Mouse (Mus musculus) neural tube, embryonic 14.5 days (tissue): ENCODE results near the gene Cda. TPM values are rescaled to one million over a fixed set of nuclear protein-coding genes. Genes with fewer than 3 reads are reported as not detected.

Experiments
- ATAC-seq: fragments of 200-750 bp; cut with Nextera tagmentation; 2 replicates; pipeline ENCODE4 v1.8.0; 2017; ENCODE audit warnings: low read depth, mild to moderate bottlenecking, moderate TSS enrichment, moderate library complexity
- H3K27ac ChIP-seq: fragments of 300-500 bp; sonication (generic); 2 replicates; pipeline ENCODE4 v1.5.1; 2014; ENCODE audit warnings: low read depth, mild to moderate bottlenecking, control low read depth, low read length, moderate library complexity, mixed read lengths
- H3K27me3 ChIP-seq: fragments of 300-500 bp; sonication (generic); 2 replicates; pipeline ENCODE4 v1.6.1; 2014; ENCODE audit warnings: low read length; ENCODE audit not compliant: control insufficient read depth, insufficient read depth
- H3K36me3 ChIP-seq: fragments of 300-500 bp; sonication (generic); 2 replicates; pipeline ENCODE4 v1.6.1; 2014; ENCODE audit warnings: low read length, mixed read lengths; ENCODE audit not compliant: control insufficient read depth, insufficient read depth
- H3K4me1 ChIP-seq: fragments of 300-500 bp; sonication (generic); 2 replicates; pipeline ENCODE4 v1.6.1; 2014; ENCODE audit warnings: low read length; ENCODE audit not compliant: control insufficient read depth, insufficient read depth
- H3K4me2 ChIP-seq: fragments of 300-500 bp; sonication (generic); 2 replicates; pipeline ENCODE4 v1.6.1; 2014; ENCODE audit warnings: mild to moderate bottlenecking, low read depth, low read length, control low read depth
- H3K4me3 ChIP-seq: fragments of 300-500 bp; sonication (generic); 2 replicates; pipeline ENCODE4 v1.5.1; 2014; ENCODE audit warnings: low read depth, low read length, control low read depth, mixed read lengths
- H3K9ac ChIP-seq: fragments of 300-500 bp; sonication (generic); replicated peaks from 2 replicates; pipeline ENCODE4 v1.6.1; 2014; ENCODE audit warnings: low read depth, mild to moderate bottlenecking, control low read depth, low read length, mixed read lengths
- H3K9me3 ChIP-seq: fragments of 300-500 bp; sonication (generic); 2 replicates; pipeline ENCODE4 v1.6.1; 2016; ENCODE audit warnings: low read length; ENCODE audit not compliant: control insufficient read depth
- WGBS: fragments of 180-500 bp; shearing (Covaris S2); extraction: QIAGEN DNeasy Blood & Tissue Kit; methylation state at CpG from one replicate; pipeline ENCODE4 v1.1.7; 2014; 5-methylcytosine and 5-hydroxymethylcytosine counted together
- polyA plus RNA-seq: library from polyadenylated mRNA; unstranded; fragments of >200 nt; fragmentation: Nextera tagmentation; extraction: Ambion mirVana; gene quantifications from 2 replicates; pipeline ENCODE4 v1.2.1, GENCODE M21; 2014

Gene Cda
- polyA plus RNA-seq, 1 experiment from 2014 or later = 8.5 TPM

DNA sequence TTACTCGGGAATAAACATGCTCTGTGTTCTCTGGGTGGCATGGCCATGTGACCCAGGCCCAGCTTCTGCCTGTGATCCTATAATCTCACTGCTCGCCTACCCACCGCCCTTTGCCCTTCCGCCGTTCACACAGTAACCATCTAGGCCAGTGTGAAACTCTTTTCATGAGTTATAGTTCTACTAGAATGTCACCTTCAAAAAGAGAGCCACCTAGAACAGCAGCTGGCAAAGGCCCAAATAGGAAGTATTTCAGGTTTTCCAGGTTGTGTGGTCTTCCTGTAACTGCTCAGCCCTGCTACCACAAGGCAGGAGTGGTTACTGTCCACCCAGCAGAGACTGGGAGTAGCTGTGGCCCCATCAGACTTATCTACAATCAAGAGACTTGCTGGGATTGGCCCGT is 25.0 kb downstream of the Cda start:
- H3K27ac ChIP-seq = no peak overlapping the region
- WGBS = 85% methylated on average over 6 of the region's 6 CpGs
- no peak overlapping the region for H3K4me3 ChIP-seq

DNA sequence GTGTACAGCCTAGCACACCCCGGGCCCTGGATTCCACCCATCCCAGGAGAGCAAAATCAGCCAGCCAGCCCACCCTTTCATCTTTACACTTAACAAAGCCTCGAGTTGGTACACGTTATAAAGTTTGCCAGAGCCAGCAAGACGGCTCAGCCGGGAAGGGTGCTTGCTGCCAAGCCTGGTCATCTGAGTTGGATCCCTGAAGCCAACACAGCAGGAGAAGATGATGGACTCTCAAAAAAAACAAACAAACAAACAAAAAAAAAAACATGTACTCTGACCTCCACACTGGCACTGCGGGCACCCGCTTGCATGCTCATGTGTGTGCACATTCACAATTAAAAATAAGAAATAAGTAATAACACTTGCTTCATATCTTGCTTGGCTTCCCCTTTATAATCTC is 25.7 kb downstream of the Cda start:
- H3K36me3 ChIP-seq = no peaks in the 10 kb centered on the region
- H3K9ac ChIP-seq = no peak overlapping the region
- no peaks in the 10 kb centered on the region for H3K27me3 ChIP-seq
- no peak overlapping the region for H3K27ac ChIP-seq
- H3K9me3 ChIP-seq = no peaks in the 10 kb centered on the region
- H3K4me2 ChIP-seq = no peak overlapping the region
- 73% methylated on average over 7 of the region's 7 CpGs for WGBS
- H3K4me3 ChIP-seq = no peak overlapping the region
- no peaks in the 10 kb centered on the region for H3K4me1 ChIP-seq
- ATAC-seq = no peak

More for the DNA sequence above, 25.0 kb downstream of the Cda start:
- H3K9ac ChIP-seq = no peak overlapping the region
- H3K36me3 ChIP-seq = no peaks in the 10 kb centered on the region
- no peaks in the 10 kb centered on the region for H3K4me1 ChIP-seq
- ATAC-seq = no peak
- no peak overlapping the region for H3K4me2 ChIP-seq
- H3K27me3 ChIP-seq = no peaks in the 10 kb centered on the region
- H3K9me3 ChIP-seq = no peaks in the 10 kb centered on the region

DNA sequence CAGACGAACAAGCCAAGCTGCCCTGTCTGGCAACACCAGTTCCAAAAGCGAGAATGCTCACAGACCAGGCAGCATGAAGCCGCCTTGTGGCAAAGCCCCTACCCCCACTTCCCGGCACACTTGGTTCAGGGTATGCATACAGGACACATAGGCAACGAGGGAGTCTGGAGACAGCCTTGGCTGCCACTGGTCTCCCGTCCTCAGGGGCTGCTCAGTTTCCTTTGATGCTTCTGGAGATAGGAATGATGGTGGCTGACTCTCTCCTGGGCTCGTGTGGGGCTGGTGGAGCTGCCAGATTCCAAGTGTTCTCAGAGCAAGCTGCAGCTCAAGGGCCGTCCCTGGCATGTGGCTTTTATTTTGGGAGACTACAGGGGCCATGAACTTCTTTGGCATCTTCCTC is 26.4 kb downstream of the Cda start:
- Histone ChIP-seq H3K4me2 (no peak overlapping the region), H3K27ac (no peak overlapping the region), H3K27me3 (no peaks in the 10 kb centered on the region), H3K4me3 (no peak overlapping the region), H3K4me1 (no peaks in the 10 kb centered on the region), H3K9me3 (no peaks in the 10 kb centered on the region), H3K9ac (no peak overlapping the region), H3K36me3 (no peaks in the 10 kb centered on the region)
- 72% methylated on average over 8 of the region's 8 CpGs for WGBS
- no peak for ATAC-seq

DNA sequence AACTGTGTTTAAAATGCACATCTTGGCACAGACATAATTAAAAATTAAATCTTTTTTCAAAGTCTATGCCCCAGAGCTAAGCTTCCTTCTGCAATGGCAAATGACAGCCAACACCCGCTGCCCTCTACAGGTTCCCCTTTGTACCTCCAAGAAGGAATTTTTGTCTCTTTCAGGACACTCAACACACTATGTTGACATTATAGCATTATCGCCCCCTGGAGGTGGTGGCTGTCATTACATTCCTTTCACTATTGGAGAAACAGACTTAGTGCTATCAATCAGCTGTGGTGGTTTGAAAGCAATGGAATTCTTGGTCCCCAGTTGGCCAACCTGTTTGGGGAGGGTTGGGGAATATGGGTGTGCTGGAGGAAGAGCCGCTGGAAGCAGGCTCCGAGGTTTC is 27.8 kb downstream of the Cda start:
- no peak overlapping the region for H3K4me2 ChIP-seq
- H3K36me3 ChIP-seq = no peaks in the 10 kb centered on the region
- H3K27me3 ChIP-seq = no peaks in the 10 kb centered on the region
- no peak overlapping the region for H3K9ac ChIP-seq
- no peaks in the 10 kb centered on the region for H3K9me3 ChIP-seq
- no peak for ATAC-seq
- WGBS = 37% methylated on average over 4 of the region's 4 CpGs
- no peaks in the 10 kb centered on the region for H3K4me1 ChIP-seq
- no peak overlapping the region for H3K4me3 ChIP-seq
- no peak overlapping the region for H3K27ac ChIP-seq

DNA sequence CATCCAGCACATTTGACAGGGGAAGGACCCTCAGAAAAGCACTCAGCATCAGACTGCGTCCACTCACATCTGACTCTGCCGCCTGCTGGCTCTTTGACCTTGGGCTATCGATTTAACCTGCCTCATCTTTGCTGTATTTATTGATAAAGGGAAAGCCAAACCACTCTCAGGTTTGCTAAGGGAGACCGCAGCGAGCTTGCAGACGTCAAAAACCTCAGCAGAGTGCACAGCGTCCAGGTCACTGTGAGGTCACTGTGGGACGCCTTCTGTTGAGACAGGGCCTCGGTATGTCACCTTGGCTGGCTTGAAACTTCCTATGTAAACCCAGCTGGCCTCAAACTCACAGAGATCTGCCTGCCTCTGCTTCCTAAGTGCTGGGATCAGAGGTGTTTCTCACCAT is 30.5 kb downstream of the Cda start:
- Histone ChIP-seq H3K27ac (no peak overlapping the region), H3K27me3 (no peaks in the 10 kb centered on the region), H3K9ac (no peak overlapping the region), H3K4me1 (no peaks in the 10 kb centered on the region), H3K36me3 (no peaks in the 10 kb centered on the region), H3K4me2 (no peak overlapping the region), H3K4me3 (no peak overlapping the region), H3K9me3 (no peaks in the 10 kb centered on the region)
- 83% methylated on average over 9 of the region's 9 CpGs for WGBS
- ATAC-seq = no peak

DNA sequence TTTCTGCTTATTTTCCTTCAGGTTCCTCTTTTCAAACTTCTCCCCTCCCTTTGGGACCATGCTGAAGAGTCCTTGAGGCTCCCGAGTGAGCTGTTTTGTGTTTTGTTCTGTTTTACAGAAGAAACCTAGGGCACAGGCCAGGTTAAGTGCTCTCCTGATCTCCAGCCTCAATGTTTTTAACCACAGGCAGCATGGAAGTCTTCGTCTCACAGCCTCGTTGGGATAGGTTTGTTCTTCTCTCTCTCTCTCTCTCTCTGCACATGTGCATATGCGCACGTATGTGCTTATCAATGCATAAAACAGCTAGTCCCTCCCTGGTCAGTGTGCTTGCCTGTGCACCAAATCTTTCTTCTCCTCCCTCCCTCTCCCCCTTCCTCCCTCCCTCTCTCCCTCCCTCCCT is 30.9 kb downstream of the Cda start:
- no peak for ATAC-seq
- Histone ChIP-seq H3K9me3 (no peaks in the 10 kb centered on the region), H3K4me3 (no peak overlapping the region), H3K27me3 (no peaks in the 10 kb centered on the region), H3K9ac (no peak overlapping the region), H3K4me2 (no peak overlapping the region), H3K27ac (no peak overlapping the region), H3K36me3 (no peaks in the 10 kb centered on the region), H3K4me1 (no peaks in the 10 kb centered on the region)
- 76% methylated on average over 5 of the region's 5 CpGs for WGBS

DNA sequence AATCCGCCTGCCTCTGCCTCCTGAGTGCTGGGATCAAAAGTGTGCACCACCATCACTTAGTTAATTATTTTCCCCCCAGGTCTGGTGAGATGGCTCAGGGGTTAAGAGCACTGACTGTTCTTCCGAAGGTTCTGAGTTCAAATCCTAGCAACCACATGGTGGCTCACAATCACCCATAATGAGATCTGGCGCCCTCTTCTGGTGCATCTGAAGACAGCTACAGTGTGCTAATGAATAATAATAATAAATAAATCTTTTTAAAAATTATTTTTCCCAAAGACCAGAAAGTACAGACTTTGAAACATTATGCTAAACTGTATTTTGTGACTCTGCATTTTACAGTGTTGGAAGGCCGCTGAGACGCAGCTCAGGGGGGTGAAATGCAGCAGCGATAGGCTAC is 32.1 kb downstream of the Cda start:
- Histone ChIP-seq H3K27me3 (no peaks in the 10 kb centered on the region), H3K4me2 (no peak overlapping the region), H3K4me1 (no peaks in the 10 kb centered on the region), H3K9me3 (no peaks in the 10 kb centered on the region), H3K4me3 (no peak overlapping the region), H3K9ac (no peak overlapping the region), H3K27ac (no peak overlapping the region), H3K36me3 (no peaks in the 10 kb centered on the region)
- 85% methylated on average over 6 of the region's 6 CpGs for WGBS
- ATAC-seq = no peak

DNA sequence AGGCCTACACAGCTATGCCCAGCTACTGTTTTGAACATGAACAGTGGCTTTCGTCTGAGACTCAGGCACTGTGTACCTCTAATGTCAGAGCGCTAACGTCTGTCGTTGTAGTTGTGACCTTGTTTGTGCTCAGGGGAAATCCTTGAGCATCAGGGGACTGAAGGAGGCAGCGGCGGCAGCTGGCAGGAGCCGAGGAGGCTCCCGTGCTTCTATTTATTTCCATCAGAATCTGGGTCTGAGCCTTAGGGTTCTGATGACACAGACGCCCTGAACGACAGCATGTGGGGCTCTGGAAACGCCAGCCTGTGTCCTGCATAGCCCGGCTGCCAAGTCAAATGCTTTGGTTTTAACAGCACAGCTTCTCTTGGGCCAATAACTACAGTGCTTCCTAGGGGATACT is 32.8 kb downstream of the Cda start:
- H3K4me1 ChIP-seq = no peaks in the 10 kb centered on the region
- ATAC-seq = no peak
- H3K36me3 ChIP-seq = no peaks in the 10 kb centered on the region
- H3K4me2 ChIP-seq = no peak overlapping the region
- no peaks in the 10 kb centered on the region for H3K27me3 ChIP-seq
- no peaks in the 10 kb centered on the region for H3K9me3 ChIP-seq
- no peak overlapping the region for H3K9ac ChIP-seq
- no peak overlapping the region for H3K4me3 ChIP-seq
- H3K27ac ChIP-seq = no peak overlapping the region
- WGBS = 78% methylated on average over 12 of the region's 12 CpGs

DNA sequence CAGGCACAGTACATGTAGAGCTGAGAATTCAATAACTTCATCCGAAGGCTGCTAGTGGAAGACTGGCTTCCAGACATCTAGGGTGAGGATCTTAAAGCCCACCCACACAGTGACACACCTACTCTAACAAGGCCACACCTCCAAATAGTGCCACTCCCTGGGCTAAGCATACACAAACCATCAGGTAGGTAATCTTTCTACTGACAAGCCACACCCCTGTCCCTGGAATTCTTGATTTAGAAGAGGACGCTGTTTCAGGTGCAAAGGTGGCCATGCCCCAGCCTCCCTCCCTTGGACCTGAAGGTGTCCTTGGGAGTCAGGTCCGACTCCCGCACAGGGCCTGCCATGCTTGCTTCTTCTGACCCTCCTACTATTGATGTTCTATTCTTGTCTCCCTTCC is 34.7 kb downstream of the Cda start:
- ATAC-seq = no peak
- Histone ChIP-seq H3K9ac (no peak overlapping the region), H3K27ac (no peak overlapping the region), H3K4me3 (no peak overlapping the region), H3K4me1 (no peaks in the 10 kb centered on the region), H3K27me3 (no peaks in the 10 kb centered on the region), H3K36me3 (no peaks in the 10 kb centered on the region), H3K4me2 (no peak overlapping the region), H3K9me3 (no peaks in the 10 kb centered on the region)
- 89% methylated on average over 4 of the region's 4 CpGs for WGBS

DNA sequence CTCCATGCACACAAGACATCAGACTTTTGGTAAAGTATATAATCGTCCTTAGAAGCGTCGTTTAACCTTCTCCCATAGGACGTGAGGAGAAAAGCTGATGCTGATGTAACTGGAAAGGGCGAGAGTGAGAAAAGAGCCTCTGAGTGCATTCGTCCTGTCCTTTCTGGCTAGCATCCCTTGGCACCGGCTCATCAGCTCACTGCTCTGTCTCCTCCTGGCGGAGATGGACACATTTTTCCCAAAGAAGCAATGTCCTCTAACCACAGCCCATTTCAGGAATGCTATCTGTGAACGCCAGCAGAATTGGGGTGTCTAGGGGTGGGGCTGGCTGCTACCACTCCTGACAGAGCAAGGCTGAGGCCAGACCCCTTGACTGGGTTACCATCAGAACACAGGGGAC is 36.1 kb downstream of the Cda start:
- no peak overlapping the region for H3K27ac ChIP-seq
- H3K36me3 ChIP-seq = no peaks in the 10 kb centered on the region
- no peaks in the 10 kb centered on the region for H3K4me1 ChIP-seq
- WGBS = 76% methylated on average over 9 of the region's 9 CpGs
- no peaks in the 10 kb centered on the region for H3K9me3 ChIP-seq
- no peak overlapping the region for H3K9ac ChIP-seq
- no peaks in the 10 kb centered on the region for H3K27me3 ChIP-seq
- H3K4me2 ChIP-seq = no peak overlapping the region
- no peak for ATAC-seq
- no peak overlapping the region for H3K4me3 ChIP-seq
